Mouse (Mus musculus): ENCODE data around the gene Lmna.

GRCm38 (mm10) chr3:88447676-88448183, 62.0 kb downstream of the Lmna start:
- no peak for TF ChIP-seq CTCF (IDR thresholded peaks at IDR 0.05; ENCODE audit: low read depth)
- no peak for TF ChIP-seq EP300 (optimal IDR thresholded peaks at IDR 0.05)

Measured in stomach, postnatal 0 days (tissue).